Mouse (Mus musculus) frontal cortex, postnatal 10 days (tissue): ENCODE measurements around the gene Eva1b.
A peak's percentile ranks its signal among the peaks of the same experiment; 100 is the strongest.
"Not testable (repeated sequence)": the region's sequence is repeated elsewhere in the genome, so short reads cannot be mapped to it uniquely, and the experiment has no call there.

Experiments used
- DNase-seq, 2 experiments: peaks; one replicate each; pipeline ENCODE4 v3.0.0; 2022; ENCODE audit warnings: low spot score in 2 of 2, mixed read lengths in 1 of 2

The Eva1b gene

DNA sequence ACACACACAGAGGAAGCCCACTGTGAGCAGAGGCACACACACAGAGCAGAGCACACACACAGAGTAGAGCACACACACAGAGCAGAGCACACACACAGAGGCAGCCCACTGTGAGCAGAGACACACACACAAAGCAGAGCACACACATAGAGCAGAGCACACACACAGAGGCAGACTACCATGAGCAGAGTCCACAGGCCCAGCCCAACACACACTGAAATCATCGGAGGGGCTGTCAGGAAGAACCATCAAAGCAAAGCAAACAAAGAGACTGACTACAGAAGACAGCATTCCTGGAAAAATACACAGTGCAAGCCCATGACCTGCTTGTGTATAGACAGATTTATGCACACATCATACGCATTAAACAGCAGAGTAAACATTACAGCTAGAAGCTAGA is 8.3 kb downstream of the Eva1b start:
- DNase-seq, result no peak

DNA sequence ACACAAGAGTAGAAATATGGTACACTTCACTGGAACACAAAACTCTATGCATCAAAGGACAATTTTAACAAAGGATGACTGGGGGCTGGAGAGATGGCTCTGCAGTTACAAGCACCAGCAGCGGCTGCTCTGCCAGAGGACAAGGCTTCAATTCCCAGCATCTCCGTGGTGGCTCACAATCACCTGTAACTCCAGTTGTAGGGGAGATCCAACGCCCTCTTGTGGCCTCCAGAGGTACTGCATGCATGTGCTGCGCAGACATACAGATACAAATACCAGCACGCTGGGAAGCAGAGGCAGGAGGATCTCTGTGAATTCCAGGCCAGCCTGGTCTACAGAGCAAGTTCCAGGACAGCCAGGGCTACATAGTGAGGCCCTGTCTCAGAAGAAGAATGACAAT is 9.1 kb downstream of the Eva1b start:
- no peak for DNase-seq

DNA sequence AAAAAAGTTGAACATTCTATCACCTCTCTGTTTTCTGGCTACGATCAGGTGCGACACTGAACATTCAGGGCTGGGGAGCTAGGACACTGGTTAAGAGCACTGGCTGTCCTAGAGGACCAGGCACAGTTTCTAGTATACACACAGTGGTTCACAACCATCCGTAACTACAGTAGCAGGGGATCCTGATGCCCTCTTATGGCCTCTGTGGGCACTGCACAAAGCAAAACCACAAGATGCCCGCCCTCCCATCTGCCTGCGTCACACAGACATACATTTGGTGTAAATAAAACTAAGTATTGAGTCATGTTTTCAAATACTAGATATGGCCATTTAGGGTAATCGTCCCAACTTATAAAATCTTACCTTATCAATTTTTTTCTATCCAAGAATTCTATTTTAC is 10.0 kb downstream of the Eva1b start:
- DNase-seq, result no peak

DNA sequence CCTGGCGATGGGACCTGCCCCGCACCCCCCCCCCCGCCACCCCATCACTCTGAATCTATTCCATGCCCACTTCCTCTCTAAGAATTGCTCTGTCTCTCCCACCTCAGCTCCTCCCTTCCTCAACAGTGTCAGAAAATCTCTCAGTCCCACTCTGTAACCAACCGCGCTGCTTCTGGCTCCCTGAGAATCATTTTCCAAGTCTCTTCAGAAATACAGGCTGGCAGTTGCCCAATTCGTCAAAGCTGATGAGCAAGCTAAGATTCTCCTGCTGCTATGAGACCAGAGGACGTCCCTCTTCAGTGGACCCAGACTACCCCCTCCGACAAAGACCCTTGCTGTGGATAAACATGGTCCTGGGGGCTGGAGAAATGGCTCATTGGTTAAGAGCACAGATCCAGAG is 11.9 kb downstream of the Eva1b start:
- no peak for DNase-seq

DNA sequence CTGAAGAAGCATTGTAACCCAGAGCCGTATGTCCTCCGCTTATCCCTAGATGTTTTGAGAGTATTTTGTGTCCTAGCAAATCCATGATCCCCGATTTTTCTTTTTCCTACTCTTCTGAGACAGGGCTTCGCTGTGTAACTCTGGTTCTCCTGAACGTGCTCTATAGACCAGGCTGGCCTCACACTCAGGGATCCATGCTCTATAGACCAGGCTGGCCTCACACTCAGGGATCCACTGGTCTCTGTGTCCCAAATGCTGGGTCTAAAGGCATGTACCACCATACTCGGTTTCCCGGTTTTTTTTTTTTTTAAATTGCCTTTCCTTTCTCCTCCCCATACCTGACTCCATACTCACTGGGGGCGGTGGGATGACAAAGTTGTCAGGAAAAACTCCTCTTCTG is 13.4 kb downstream of the Eva1b start:
- no peak for DNase-seq

DNA sequence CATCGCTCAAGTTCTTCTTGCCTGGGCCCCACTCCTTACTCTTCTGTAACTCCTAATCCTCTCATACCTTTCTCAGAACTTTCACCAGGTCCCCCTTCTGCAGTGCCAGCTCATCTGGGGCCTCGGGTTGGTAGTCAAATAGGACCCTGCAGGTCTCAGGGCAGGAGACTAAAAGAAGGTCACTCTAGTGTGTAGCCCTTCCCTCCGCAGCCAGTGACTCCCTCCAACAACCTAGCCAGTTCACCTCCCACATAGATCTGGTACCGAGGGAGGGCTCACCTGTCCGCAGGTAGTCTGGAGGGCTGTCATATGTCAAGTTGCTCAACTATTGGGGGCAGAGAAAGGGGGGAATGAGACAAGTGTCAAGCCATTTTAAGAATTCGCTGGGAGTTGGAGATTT is 13.9 kb downstream of the Eva1b start:
- DNase-seq, result no peak

DNA sequence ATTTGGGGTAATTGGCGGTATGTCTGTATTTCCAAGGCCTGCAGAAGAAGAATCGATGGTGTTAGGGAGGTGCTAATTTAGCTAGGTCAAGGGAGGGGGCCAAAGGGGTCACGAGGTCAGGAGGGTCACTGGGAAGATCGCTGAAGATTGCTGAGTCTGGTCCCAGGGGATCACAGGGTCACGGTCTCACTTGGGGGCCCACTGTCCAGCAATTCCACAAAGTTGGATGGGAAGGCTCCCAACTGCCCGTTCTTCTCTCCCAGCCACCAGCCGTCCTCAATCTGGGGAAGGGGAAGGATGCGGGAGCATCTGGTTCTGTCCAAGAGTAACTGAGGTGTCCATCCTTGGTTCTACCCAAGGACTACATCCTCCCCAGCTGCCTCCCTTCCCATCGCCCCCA is 14.4 kb downstream of the Eva1b start:
- no peak for DNase-seq

DNA sequence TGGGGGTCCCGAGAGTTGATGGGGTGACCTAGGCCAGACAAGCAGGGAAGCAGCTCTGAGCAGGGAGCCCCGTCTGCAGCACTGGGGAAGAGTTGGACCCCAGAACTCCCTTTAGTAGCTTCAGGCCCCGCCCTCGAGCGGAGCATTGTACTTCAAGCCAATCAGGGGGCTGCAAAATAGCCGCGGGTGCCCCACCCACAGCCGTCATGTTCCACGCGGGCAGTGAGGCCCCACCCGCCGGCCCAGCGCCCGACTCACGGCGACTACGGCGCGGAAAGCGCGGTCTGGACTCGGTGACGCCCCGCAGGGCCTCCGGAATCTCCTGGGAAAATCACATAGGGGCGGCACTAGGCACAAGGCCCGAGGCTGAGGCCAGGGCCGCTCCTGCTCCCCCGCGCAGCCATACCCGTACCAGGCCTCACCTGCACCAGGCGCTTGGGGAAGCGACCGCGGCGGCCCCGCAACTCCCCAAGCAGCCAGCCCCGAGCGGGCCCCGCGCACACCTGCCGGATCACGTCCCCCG is 15.1 kb downstream of the Eva1b start:
- peak; percentile 80 to 82 for DNase-seq

DNA sequence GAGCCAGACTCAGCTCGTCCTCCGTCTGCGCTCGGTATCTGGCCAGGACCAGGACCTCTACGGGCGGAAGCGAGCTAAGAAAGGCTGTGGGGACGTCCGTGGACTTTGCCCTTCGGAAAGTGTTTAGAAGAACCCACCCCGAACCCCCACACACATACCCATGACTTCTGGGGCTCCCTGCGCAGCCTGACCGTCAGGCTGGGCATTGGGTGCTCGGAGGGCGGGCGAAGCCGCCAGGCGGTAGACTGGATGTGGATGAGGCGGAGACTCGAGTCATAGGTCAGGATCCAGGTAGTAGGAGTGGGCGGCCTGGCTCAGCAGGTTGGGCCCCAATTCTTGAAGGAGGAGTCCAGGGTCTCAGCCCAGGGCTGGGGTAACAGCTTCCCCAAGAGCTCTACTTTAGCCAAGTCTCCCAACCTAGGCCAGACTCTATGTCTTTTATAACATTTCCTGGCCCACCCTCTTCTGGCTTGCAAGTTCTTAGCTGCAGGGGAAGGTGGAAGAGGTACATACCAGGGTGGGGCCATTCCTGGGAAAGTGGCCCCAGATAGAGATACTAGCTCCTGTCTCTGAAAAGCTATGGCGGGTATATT is 15.6 kb downstream of the Eva1b start, which contains the start of gene Sh3d21:
Gene Sh3d21 (minus strand): TSS at position 425 of the 593 bp plus-strand sequence.
- DNase-seq, result no peak

DNA sequence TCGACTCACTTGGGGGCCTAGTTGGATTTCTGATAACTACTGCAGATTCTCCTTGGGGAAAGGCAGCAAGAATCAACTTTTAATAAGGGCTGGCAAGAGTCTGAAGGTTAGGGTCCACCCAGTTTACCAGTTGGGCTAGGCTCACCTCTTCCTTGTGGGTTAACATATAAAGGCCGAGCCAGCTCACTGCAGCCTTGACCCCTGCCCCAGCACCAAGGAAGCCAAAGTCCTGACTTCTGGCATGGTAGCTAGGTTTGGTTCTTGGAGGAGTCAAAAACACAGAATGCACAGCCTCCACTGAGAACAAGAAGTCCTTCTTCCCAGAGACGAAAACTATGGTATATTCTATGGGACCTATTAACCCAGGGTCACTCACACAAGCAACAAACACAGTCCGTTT is 16.1 kb downstream of the Eva1b start:
- no peak for DNase-seq

DNA sequence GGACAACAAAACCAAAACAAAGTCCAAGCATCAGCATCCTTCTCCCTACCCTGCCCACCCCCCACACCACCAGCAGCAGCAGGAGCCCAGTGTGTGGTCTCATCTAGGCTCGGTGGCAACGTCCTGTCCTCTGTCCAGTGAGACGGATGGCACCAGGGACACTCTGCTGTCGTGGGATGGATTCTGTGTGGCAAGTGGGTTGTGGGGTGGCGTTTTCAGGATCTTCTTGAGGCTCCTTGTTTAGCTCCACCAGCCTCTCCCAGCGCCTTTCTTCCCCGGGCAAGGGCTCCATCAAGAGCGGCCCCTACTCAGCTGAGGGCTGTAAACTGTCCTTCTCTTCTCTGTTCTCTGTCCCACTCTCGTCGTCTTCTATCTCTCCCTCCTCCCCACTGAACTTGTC is 17.5 kb downstream of the Eva1b start:
- not testable (repeated sequence) for DNase-seq

DNA sequence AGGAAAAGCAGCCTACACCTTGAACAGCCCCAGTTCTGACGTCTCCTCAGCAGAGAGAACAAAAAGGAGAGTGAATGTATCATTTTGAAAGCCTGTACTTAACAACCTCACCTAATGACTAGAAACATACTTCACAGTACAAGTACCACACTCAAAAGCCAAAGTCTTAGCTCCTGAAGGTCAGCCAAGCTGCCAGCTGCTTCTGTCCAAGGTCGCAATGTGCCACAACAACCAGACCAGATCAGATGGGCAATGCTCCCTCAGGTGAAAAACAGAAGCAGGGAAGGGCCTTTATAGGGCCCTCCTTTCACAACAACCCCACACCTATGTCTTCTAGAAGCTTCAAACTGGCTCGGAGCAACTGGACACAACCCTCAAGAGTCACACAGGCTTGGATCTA is 18.5 kb downstream of the Eva1b start:
- no peak for DNase-seq

DNA sequence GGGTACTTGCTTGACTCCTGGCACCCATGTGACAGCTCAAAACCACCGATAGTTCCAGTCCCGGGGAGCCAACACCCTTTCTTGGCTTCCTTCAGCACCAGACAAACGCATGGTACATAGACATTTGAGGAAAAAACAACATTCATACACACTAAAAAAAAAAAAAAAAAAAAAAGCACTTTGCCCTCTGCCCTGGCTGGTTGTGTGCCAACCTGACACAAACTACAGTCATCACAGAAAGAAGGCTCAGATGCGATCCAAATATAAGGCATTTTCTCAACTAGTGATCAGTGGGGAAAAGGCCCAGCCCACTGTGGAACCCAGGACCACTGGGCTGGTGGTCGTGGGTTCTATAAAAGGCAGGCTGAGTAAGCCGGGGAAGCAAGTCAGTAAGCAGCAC is 21.3 kb downstream of the Eva1b start:
- no peak for DNase-seq

DNA sequence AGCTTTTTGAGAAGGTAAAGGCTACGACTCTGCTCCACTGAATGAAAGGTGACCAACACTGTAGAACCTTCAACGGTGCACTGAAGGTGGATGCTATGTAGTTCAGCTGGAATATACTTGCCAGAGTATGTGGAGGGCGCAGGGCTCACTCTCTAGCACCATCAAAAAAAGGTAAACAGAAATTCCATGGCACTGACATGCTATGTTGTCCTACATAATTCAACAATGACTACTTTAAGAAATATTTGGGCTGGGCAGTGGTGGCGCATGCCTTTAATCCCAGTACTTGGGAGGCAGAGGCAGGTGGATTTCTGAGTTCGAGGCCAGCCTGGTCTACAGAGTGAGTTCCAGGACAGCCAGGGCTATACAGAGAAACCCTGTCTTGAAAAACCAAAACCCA is 23.2 kb downstream of the Eva1b start:
- not testable (repeated sequence) for DNase-seq

DNA sequence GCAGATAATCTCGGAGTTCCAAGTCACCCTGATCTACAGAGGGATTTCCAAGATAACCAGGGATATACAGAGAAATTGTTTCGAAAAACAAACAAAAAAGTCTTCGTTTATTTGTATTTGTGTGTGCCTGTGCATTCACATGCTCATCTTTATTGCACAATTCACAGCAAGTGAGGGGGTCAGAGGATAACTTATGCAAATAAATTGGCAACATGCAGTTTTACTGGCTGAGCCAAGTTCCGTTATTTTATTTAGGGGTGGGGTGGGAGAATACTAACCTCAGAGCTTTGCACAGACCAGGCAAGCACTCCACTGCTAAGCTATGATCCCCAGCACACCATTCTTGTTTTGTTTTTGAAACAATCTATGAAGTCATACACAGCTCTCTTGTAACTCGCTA is 26.3 kb downstream of the Eva1b start:
- DNase-seq, result no peak

DNA sequence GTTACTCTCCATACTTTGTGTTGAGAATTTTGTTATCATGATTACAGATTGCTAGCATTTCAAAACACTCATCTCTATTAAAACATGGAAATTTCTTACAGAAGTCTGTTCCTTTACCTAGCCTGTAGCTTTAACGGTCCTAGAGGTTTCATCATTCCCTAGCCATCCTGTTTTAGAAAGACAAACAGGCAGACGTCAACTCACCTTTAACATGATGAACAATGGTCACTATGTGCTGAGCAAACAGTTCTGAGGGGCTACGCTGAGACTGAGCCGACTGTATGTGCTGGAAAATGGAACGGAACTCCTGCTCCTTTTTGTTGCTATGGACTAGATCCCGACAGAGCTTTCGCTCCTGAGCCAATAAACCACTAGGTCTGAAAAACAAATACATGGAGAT is 28.4 kb downstream of the Eva1b start:
- not testable (repeated sequence) for DNase-seq

DNA sequence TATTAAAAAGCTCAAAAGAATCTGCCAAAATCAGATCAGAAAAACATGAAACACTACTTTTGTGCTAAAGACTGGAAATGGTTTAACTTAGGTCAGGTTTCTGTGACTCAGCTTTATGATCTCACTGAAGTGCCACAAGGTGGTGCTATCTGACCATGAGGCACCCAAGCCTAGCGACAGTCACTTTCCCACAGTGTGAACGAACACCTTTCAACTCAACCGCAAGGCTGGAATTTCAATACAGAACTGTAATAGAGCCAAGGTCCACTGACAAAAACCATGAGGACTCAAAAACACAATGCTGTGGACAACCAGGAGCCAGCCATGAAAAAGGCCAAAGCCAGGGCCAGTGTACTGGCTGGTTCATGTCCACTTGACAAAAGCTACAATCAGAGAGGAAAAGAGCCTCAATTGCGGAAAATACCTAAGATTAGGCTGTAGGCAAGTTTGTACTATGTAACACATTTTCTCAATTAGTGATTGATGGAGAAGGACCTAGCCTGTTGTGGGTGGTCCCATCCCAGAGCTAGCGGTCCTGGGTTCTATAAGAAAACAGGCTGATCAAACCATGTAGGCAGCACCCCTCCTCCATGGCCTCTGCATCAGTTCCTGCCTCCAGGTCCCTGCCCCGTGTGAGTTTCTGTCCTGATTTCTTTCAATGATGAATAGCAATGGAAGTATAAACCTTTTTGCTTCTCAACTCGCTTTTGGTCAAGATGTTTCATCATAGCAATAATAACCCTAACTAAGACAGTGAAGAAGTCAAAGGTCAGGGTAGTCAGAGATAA is 33.8 kb downstream of the Eva1b start:
- no peak for DNase-seq

DNA sequence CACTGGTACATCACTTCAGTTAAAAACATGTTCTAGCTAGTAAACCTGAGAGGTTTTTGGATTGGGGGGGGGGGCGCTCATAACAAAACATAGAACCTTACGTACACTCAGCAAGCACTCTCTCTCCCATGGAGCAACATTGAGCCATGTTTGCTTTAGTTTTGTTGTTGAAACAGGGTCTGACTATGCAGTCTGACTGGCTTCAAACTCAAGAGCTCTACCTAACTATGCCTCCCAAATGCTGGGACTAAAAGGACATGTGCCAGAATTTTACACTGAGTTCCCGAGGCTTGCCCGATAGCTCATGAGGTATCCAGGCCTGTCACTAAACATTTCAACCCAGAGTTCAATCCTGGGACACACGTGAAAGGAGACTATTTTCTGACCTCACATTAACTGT is 35.5 kb downstream of the Eva1b start:
- DNase-seq, result no peak

DNA sequence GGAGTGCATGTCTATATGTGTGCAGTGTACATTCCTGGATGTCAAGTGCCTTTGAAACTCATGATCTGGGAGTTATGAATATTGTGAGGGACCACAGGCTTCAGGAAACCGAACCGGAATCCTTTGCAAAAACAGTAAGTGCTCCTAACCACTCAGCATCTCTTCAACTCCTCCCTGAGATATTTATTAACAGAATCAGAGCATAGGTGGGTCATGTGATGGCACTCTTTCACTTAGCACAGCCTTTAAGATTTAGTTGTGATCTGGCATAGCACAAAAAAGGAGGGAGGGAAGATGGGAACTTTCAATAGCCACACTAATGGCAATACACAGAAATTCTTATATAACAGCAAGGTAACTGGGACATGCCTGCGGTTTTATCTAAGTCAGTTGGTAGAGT is 39.6 kb downstream of the Eva1b start:
- DNase-seq, result no peak

DNA sequence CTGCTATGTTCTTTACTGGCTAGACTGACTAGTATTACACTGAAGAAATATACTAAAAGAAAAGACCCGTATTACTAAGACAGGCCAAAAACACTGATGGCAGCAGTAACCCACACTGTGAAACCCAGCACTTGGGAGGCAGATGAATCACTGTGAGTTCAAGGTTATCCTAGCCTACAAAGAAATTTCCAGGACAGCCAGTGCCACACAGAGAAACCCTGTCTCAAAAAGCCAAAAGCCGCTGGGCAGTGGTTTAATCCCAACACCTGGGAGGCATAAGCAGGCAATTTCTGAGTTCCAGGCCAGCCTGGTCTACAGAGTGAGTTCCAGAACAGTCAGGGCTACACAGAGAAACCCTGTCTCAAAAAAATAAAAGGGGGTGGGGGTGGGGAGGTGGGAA is 43.1 kb downstream of the Eva1b start:
- DNase-seq, result no peak

DNA sequence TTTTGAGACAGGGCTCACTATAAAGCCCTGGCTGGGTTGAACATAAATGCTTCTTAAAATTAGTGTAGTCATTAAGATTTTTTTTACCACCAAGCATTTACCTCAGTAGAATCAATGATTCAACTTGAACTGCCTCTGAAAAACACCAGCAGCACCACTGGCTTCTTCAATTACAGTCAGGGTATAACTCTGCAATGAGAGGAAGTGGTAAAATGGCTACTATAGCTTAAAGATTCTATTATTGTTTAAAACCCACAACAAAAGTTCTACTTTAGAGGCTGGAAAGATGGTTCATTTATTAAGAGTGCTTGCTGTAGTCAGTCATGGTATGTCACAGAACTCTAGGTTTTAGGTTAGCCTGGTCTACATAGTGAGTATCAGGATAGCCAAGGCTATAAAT is 46.7 kb downstream of the Eva1b start:
- DNase-seq, result no peak

DNA sequence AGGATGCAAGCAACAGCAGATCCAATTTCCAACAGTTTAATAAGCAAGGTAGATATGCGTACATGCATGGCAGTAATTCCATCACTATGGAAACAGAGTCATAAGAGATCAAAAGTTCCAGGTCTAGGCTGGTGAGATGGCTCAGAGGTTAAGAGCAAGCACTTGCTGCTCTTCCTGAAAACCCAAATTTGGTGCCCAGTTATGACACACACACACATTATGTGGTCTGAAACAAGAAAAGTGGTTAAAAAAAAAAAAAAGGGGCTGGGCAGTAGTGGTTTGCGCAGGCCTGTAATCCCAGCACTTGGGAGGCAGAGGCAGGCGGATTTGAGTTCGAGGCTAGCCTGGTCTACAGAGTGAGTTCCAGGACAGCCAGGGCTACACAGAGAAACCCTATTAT is 47.4 kb downstream of the Eva1b start:
- DNase-seq, result no peak

DNA sequence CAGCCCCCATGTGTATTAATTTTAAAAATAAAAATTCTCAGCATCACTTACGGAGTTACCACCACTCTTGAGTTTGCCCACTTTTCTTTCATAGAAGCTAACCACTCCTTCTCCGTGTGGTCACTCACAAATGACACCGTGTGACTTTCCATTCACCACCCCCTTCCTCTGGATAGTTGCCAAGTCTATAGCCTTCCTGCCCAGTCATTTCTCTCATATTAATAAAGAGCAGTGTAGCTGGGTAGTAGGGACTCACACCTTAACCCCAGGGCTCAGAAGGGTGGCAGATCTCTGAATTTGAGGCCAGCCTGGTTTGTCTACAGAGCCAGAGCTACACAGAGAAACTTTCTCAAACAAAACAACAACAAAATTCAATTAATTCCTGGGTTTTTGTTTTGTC is 49.9 kb downstream of the Eva1b start:
- DNase-seq, result no peak
